Mouse (Mus musculus): Measurements from ENCODE around the gene Hspa1a.

GRCm38 (mm10) chr17:35017706-35018030 lies 45.7 kb upstream of the Hspa1a start:
- TF ChIP-seq TAL1 (IDR thresholded peaks at IDR 0.05; ENCODE audit: low read length): no peak
- TF ChIP-seq GATA1 (IDR thresholded peaks at IDR 0.05; ENCODE audit: low read length): no peak
